Mouse (Mus musculus) lung, adult 2 months (tissue): ENCODE data around the gene Spred3. TPM values are rescaled to one million over a fixed set of nuclear protein-coding genes. Genes with fewer than 3 reads are reported as not detected.

Source experiments
- DNase-seq: peaks from one replicate; pipeline ENCODE4 v3.0.0; 2022
- H3K4me1 ChIP-seq: fragments of 200-500 bp; 2 replicates; pipeline ENCODE4 v1.6.1; 2011; ENCODE audit warnings: low read length; ENCODE audit not compliant: control insufficient read depth, insufficient read depth
- H3K4me3 ChIP-seq: fragments of 200-500 bp; replicated peaks from 2 replicates; pipeline ENCODE3; 2011; ENCODE audit warnings: low read depth, mild to moderate bottlenecking, control low read depth, low read length; ENCODE audit errors: extremely low read depth
- CTCF ChIP-seq: fragments of 200-500 bp; IDR thresholded peaks from 2 replicates; pipeline ENCODE4 v1.5.1; 2011; ENCODE audit warnings: mild to moderate bottlenecking, low read length, control low read depth; ENCODE audit not compliant: insufficient read depth
- POLR2A ChIP-seq: fragments of 200-500 bp; IDR thresholded peaks from 2 replicates; pipeline ENCODE4 v1.6.1; 2011; ENCODE audit warnings: low read depth, mild to moderate bottlenecking, control low read depth, low read length, borderline replicate concordance; ENCODE audit errors: extremely low read depth
- WGBS: fragments of 180-500 bp; shearing (Covaris S2); methylation state at CpG from one replicate; pipeline ENCODE4 v1.1.7; 2018; 5-methylcytosine and 5-hydroxymethylcytosine counted together
- polyA plus RNA-seq: library from polyadenylated mRNA; depleted of rRNA; stranded (reverse); fragments of >200 nt; gene quantifications from 2 replicates; pipeline ENCODE4 v1.2.3, GENCODE M21; 2012; rRNA removed

Gene Spred3
- polyA plus RNA-seq, 1 experiment = 5.8 TPM

DNA sequence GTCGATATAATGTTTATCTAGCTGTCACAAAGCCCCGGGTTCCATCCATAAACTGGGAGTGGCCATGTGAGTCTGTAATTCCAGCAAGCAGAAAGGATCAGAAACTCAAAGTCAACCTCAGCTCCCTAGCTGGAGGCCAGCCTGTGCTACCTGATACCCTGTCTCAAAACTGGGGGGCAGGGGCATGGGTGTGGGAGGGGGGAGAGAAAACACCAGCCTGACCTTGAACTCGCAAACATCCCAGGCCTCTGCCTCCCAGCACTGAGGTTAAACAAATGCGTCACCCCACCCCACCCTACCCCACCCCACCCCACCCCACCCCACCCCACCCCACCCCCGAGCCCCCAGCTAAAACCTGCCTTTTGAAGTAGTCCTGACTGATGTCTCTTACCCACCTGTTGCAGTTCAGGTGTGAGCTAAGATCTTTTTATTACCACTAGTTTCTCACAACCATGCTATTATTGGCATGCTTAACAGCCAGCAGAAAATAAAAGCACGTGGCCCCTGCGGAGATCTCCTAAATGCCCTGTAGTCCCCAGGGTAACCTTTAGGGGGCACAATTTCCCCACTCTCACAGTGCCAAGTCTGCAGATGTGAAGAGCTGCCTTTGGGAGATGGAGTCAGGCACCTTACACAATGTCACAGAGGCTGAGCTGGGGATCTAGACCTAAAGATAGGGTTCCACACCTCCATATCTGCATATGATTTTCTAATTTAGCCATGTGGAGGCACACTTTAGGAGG, 43.9 kb downstream of the Spred3 start:
- 15% methylated on average over 7 of the region's 7 CpGs for WGBS
- DNase-seq = peak; percentile 72
- no peaks in the 10 kb centered on the region for H3K4me1 ChIP-seq
- H3K4me3 ChIP-seq = no peak overlapping the region
- TF ChIP-seq CTCF (peak; percentile 77), POLR2A (no peak)

DNA sequence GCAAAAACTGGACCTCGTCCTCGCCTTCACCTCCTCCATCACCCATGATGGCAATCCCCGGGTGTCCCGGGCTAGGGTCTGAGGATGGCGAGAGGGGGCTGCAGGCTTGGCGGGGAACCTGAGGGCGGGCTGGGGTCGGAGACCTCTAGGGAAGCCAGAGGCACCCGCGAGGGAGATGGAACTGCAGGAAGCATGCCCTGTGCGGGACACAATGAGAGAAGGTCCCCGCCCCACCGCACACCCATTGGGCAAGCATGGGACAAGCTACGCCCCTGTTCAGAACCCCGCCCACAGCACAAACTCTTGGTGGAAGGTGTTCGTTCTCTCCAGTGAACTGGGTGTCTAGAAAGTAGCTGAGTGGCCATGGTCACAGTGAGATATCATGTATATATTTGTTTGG, 45.2 kb downstream of the Spred3 start, which contains the start of gene Ryr1:
Gene Ryr1, minus strand, starts transcription at position 210 of the 400 bp plus-strand sequence.
- WGBS = 3% methylated on average over 16 of the region's 16 CpGs
- TF ChIP-seq CTCF (no peak), POLR2A (no peak)
- DNase-seq = peak; percentile 33
- no peaks in the 10 kb centered on the region for H3K4me1 ChIP-seq
- H3K4me3 ChIP-seq = no peak within 1 kb of the TSS

DNA sequence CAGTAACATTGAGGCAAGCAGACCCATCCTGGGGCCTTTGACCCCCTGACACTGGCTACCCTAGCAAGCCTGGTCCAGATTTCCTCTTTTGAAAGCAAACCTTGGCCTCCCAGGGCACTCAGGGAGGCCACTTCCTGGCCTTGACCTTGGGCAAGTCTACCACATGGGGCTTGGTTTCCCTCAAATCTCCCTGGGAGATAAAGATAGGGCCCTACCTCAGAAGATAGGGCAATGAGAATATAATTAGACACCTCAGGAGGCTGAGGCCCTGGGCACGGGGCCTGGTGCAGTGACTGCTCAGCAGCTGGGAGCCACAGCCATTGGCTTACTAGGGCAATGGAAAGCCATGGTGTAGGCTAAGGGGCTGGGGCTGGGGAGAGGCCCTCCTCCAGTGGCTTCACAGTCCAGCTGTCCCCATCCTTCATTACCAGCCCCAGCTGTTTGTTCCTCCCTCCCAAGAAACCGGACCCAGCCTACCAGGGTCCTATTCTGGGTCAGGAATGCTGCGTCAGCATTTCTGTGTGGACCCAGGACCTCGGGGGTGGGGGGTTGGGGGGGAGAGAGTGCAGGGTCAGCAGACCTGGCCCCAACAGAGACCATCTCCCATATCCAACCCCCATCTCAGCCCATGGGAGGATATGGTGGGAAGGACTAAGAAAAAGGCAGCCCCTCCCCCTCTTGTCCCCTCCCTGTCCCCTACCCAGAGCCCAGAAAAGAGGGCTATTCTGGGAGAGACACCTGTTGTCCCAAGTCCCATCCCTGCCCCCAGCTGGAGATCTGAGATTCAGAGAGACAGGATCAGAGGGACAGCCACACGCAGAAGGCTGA, 46.5 kb downstream of the Spred3 start:
- no peak for DNase-seq
- H3K4me1 ChIP-seq = no peaks in the 10 kb centered on the region
- TF ChIP-seq POLR2A (no peak), CTCF (no peak)
- no peak overlapping the region for H3K4me3 ChIP-seq
- 45% methylated on average over 5 of the region's 5 CpGs for WGBS

DNA sequence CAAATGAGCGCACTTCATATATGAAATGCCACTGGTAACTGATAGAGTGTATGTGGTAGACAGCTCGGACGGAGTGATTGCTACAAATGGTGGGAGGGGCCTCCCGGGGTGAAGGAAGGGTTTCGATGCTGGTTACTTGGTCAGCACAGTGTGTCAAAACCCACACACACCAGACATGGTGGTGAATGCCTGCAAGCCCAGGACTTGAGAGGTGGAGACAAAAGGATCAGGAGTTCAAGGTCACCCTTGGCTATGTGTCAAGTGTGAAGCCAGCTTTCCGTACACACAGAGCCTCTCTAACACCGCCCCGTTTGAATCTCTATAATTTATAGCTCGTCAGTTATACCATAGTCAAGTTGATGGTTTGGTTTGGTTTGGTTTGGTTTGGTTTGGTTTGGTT, 47.4 kb downstream of the Spred3 start:
- WGBS = 89% methylated on average over 9 of the region's 9 CpGs
- TF ChIP-seq POLR2A = no peak
- Histone ChIP-seq H3K4me1 (no peaks in the 10 kb centered on the region), H3K4me3 (no peak overlapping the region)
- no peak for DNase-seq

DNA sequence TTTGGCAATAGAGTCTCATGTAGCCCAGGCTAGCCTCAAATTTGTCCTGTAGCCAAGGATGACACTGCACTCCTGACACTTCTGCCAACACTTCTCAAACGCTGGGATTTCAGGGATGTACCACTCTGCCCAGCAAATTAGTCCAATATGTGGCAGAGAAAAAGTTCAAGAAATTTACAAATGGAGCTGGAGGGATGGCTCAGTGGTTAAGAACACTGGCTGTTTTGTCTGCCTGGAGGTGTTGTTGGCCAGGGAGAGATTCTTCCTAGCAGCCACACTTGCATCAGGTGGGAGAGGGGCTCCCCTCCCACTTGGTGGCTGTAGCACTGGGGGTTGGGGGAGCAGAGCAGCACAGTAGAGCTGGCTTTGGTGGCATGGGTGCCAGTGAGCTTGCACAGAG, 50.7 kb downstream of the Spred3 start:
- TF ChIP-seq CTCF = no peak
- WGBS = 61% methylated on average over 1 of the region's 1 CpGs
- Histone ChIP-seq H3K4me3 (no peak overlapping the region), H3K4me1 (no peaks in the 10 kb centered on the region)
- no peak for DNase-seq

DNA sequence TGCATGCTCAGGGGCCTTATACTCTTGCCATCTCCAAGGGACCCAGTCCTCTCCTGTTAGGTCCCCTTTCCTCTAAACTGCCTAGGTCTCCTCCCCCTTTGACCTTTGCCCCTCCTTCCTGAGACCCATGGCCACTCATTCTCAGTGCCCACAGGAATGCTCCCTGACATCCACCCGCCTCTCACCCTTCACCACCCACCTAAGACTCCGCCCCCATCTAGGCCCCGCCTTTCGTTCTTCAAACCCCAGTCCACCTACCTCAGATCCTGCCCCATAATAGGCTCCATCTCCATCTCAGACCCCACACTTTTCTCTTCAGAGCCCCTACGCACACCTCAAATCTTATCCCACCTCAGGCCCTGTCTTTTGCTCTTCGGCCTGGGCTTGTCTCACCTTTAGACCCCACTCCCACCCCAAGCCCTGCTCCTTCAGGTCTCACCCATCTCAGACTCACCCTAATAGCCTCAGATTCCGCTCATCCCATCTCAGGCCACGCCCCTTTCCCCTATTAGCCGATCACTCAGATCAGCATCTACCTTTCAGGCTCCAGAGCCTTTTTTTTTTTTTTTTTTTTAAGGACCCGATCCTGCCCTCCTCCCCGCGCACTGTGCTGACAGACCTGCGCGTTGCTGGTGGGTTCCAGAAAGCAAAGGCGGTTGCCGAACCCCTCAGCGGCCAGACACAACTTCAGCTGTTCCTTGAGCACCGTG, 51.9 kb downstream of the Spred3 start:
- Histone ChIP-seq H3K4me1 (no peaks in the 10 kb centered on the region), H3K4me3 (no peak overlapping the region)
- TF ChIP-seq CTCF (no peak), POLR2A (no peak)
- 24% methylated on average over 18 of the region's 18 CpGs for WGBS
- no peak for DNase-seq

DNA sequence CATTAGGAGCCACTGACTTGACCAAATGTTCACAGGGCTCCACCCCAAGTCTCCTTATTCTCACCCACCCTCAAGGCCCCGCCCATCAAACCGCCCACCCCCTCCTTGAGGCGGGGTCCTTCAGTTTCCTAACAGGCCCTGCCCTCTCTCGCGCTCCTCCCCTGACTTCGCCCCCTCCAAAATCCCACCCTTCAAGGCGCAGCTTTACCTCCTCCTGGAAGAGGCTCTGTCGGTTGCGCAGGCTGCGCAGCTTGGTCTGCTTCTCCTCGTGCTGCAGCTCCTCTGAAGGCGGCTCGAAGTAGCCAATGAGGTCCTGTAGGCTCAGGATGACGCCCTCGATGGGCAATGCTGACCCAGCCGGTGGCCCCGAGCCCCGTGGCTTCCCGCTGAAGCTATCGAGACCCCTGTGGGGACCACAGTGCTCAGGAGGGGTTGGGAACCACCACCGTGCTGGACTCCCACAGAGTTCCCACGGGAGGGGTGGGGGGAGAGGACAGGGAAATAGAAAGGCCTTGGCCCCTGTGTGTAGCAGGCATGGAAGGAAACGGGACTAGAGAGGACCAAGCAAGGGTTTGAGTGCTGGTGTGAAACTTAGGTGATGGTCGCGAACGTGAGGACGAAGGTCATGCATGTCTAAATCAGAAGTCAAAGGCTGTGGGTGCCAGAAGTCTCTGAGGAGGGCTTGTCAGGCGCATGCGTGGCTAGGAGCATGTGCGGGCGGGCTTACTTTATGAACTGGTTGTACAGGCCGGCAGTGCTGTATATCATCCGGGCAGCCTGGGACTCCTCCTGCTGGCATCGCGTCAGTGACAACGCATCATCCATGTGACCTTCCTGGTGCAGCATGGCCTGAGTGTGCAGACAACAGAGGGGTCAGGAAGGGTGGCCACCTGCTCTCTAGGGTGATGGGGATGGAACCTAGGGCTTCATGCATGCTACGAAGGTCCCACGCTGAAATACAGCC, 60.9 kb downstream of the Spred3 start:
- Histone ChIP-seq H3K4me1 (no peaks in the 10 kb centered on the region), H3K4me3 (no peak overlapping the region)
- peak; percentile 37 for DNase-seq
- WGBS = 32% methylated on average over 38 of the region's 38 CpGs
- TF ChIP-seq POLR2A = no peak
- no peak for TF ChIP-seq CTCF

Other genes with a start within 250 kb of the Spred3 start
- gene Actn4, start 208.1 kb downstream of the Spred3 start, polyA plus RNA-seq = 314 and 324 TPM in 2 replicates
- 175 and 234 TPM in 2 replicates for gene Eif3k, start 188.5 kb downstream of the Spred3 start, polyA plus RNA-seq
- gene Map4k1, start 188.4 kb downstream of the Spred3 start, polyA plus RNA-seq = 16.7 and 17.0 TPM in 2 replicates
- gene Ryr1, start 45.2 kb downstream of the Spred3 start, polyA plus RNA-seq = 0.10 and 10.9 TPM in 2 replicates
- 15.0 and 19.7 TPM in 2 replicates for gene Rasgrp4, start 35.6 kb downstream of the Spred3 start, polyA plus RNA-seq
- 46.0 and 47.7 TPM in 2 replicates for gene Fam98c, start 14.2 kb downstream of the Spred3 start, polyA plus RNA-seq
- 1.5 and 1.9 TPM in 2 replicates for gene Ggn, start 201 bp downstream of the Spred3 start, polyA plus RNA-seq
- 93.5 and 165 TPM in 2 replicates for gene Psmd8, start 10.3 kb upstream of the Spred3 start, polyA plus RNA-seq
- 3.4 and 3.9 TPM in 2 replicates for gene Catsperg1, start 43.6 kb upstream of the Spred3 start, polyA plus RNA-seq
- 30.6 and 41.5 TPM in 2 replicates for gene Kcnk6, start 62.1 kb upstream of the Spred3 start, polyA plus RNA-seq
- gene Yif1b, start 67.9 kb upstream of the Spred3 start, polyA plus RNA-seq = 182 and 190 TPM in 2 replicates
- gene 2200002D01Rik, start 78.1 kb upstream of the Spred3 start, polyA plus RNA-seq = 7.9 and 12.6 TPM in 2 replicates
- 317 and 391 TPM in 2 replicates for gene Spint2, start 111.5 kb upstream of the Spred3 start, polyA plus RNA-seq
- gene Ppp1r14a, start 118.9 kb upstream of the Spred3 start, polyA plus RNA-seq = 242 and 329 TPM in 2 replicates
- gene Dpf1, start 133.5 kb upstream of the Spred3 start, polyA plus RNA-seq = 1.7 and 4.0 TPM in 2 replicates